Mouse (Mus musculus) spleen, adult 2 months (tissue): ENCODE results near the gene Klrb1f.
"Not testable (repeated sequence)": the region's sequence is repeated elsewhere in the genome, so short reads cannot be mapped to it uniquely, and the experiment has no call there.

ENCODE experiments used
- CTCF ChIP-seq: fragments of 200-500 bp; IDR thresholded peaks from 2 replicates; pipeline ENCODE4 v1.5.1; 2011; ENCODE audit warnings: mild to moderate bottlenecking, inconsistent platforms; ENCODE audit not compliant: insufficient read depth, insufficient read length, insufficient replicate concordance; ENCODE audit errors: extremely low read depth
- POLR2A ChIP-seq: fragments of 200-500 bp; IDR thresholded peaks from 2 replicates; pipeline ENCODE4 v1.6.1; 2011; ENCODE audit warnings: low read depth, low read length, inconsistent platforms

GRCm38 (mm10) chr6:129012012-129012411 lies 33.7 kb upstream of the Klrb1f start:
- not testable (repeated sequence) for TF ChIP-seq CTCF, POLR2A
